Comparison of ENCODE assay signal across 9 mouse cellular contexts in genomic region chr11:84031971-84032370, GRCm38 (mm10). TPM values are rescaled to one million over a fixed set of nuclear protein-coding genes. Genes with fewer than 3 reads are reported as not detected.
DNase-seq lines count a peak whose midpoint lies in the region; ATAC-seq and TF ChIP-seq lines count a peak whose summit lies in the region.
"Had no signal": no experiment of that assay in that cellular context is flagged by ENCODE, and none has a peak within 500 bp of the region (broad histone marks: within the 10 kb centered on the region; RNA-seq: fewer than 3 reads in every experiment).

No protein-coding gene starts in this region.

- no peaks in the 10 kb centered on the region for H3K4me1 ChIP-seq in forebrain, postnatal 0 days (ENCODE audit: insufficient read depth)
- H3K4me1 ChIP-seq in forebrain, embryonic 13.5 days, result no peaks in the 10 kb centered on the region
- H3K4me1 ChIP-seq in lung, embryonic 14.5 days (ENCODE audit: insufficient read depth), result no peaks in the 10 kb centered on the region
- H3K4me1 ChIP-seq: neural tube, embryonic 13.5 days had no signal

- TF ChIP-seq CTCF in forebrain, postnatal 0 days (IDR thresholded peaks at IDR 0.05; ENCODE audit: low read depth), result peak; percentile 76
- TF ChIP-seq CTCF in lung, embryonic 14.5 days (IDR thresholded peaks at IDR 0.05; ENCODE audit: low read depth), result peak; percentile 83

- no peak overlapping the region for H3K4me3 ChIP-seq in forebrain, postnatal 0 days (ENCODE audit: low read depth, low read length)
- no peak overlapping the region for H3K4me3 ChIP-seq in forebrain, embryonic 13.5 days
- H3K4me3 ChIP-seq in lung, embryonic 14.5 days (ENCODE audit: low read depth, low read length), result no peak overlapping the region
- H3K4me3 ChIP-seq: neural tube, embryonic 13.5 days had no signal

- no peak for DNase-seq in forebrain, postnatal 0 days
- peak; percentile 36 for DNase-seq in ovary, postnatal 36 days (ENCODE audit: low spot score)
- DNase-seq in ovary, adult 18-20 months (ENCODE audit: low spot score), result no peak
- DNase-seq in brain, adult 2 months (ENCODE audit: low read depth, low spot score), result peak; percentile 73
- DNase-seq in heart, postnatal 4 days, result peak; percentile 56
- DNase-seq in lung, embryonic 14.5 days, result peak; percentile 80
- peak; percentile 46 to 49 for DNase-seq in thymus, postnatal 36 days

- no peak for ATAC-seq in forebrain, postnatal 0 days
- no peak for ATAC-seq in forebrain, embryonic 13.5 days
- no peak for ATAC-seq in lung, embryonic 14.5 days (ENCODE audit: insufficient read depth)

- WGBS in forebrain, postnatal 0 days, result 54% methylated on average over 9 of the region's 9 CpGs
- 58% methylated on average over 9 of the region's 9 CpGs for WGBS in forebrain, embryonic 13.5 days
- 51% methylated on average over 9 of the region's 9 CpGs for WGBS in lung, embryonic 14.5 days

- H3K27me3 ChIP-seq in forebrain, postnatal 0 days (ENCODE audit: insufficient read depth, low read length), result no peaks in the 10 kb centered on the region
- H3K27me3 ChIP-seq in forebrain, embryonic 13.5 days, result no peaks in the 10 kb centered on the region
- no peaks in the 10 kb centered on the region for H3K27me3 ChIP-seq in lung, embryonic 14.5 days (ENCODE audit: insufficient read depth, low read length)
- H3K27me3 ChIP-seq: neural tube, embryonic 13.5 days had no signal

- H3K9me3 ChIP-seq in forebrain, postnatal 0 days (ENCODE audit: low read length), result no peaks in the 10 kb centered on the region
- H3K9me3 ChIP-seq in forebrain, embryonic 13.5 days (replicated peaks), result no peaks in the 10 kb centered on the region
- H3K9me3 ChIP-seq in lung, embryonic 14.5 days (ENCODE audit: low read depth, low read length), result no peaks in the 10 kb centered on the region
- H3K9me3 ChIP-seq: neural tube, embryonic 13.5 days had no signal

- peaks cover 73% of the 10 kb centered on the region for H3K36me3 ChIP-seq in forebrain, postnatal 0 days (ENCODE audit: insufficient read depth)
- H3K36me3 ChIP-seq in forebrain, embryonic 13.5 days (ENCODE audit: poor library complexity, severe bottlenecking), result peaks cover 84% of the 10 kb centered on the region
- H3K36me3 ChIP-seq in lung, embryonic 14.5 days (ENCODE audit: insufficient read depth), result peaks cover 10% of the 10 kb centered on the region; the same call in 1 of the 2 replicates

- no peak overlapping the region for H3K27ac ChIP-seq in forebrain, postnatal 0 days (ENCODE audit: low read depth, low read length)
- H3K27ac ChIP-seq in forebrain, embryonic 13.5 days, result no peak overlapping the region
- H3K27ac ChIP-seq in lung, embryonic 14.5 days (ENCODE audit: low read depth), result no peak overlapping the region
- H3K27ac ChIP-seq: neural tube, embryonic 13.5 days had no signal

- no peak overlapping the region for H3K4me2 ChIP-seq in forebrain, postnatal 0 days (ENCODE audit: low read depth)
- H3K4me2 ChIP-seq in forebrain, embryonic 13.5 days, result no peak overlapping the region
- H3K4me2 ChIP-seq in lung, embryonic 14.5 days, result no peak overlapping the region
- H3K4me2 ChIP-seq: neural tube, embryonic 13.5 days had no signal

- H3K9ac ChIP-seq in forebrain, postnatal 0 days, result no peak overlapping the region
- H3K9ac ChIP-seq in forebrain, embryonic 13.5 days, result no peak overlapping the region
- no peak overlapping the region for H3K9ac ChIP-seq in lung, embryonic 14.5 days
- H3K9ac ChIP-seq: neural tube, embryonic 13.5 days had no signal

RNA-seq across cellular contexts. Expression of gene Dusp14, which starts 37.1 kb away (rescaled TPM):
- 15.1 and 15.4 TPM in 2 replicates for total RNA-seq in forebrain, postnatal 0 days (2014; rRNA removed)
- 19.4 and 21.6 TPM in 2 replicates for polyA plus RNA-seq in forebrain, postnatal 0 days (2015; fragmentation: Nextera tagmentation; extraction: Ambion mirVana)
- polyA plus RNA-seq in forebrain, embryonic 13.5 days (2015; fragmentation: Nextera tagmentation; extraction: Ambion mirVana), result 27.6 and 33.8 TPM in 2 replicates
- total RNA-seq in heart, postnatal 4 days (2021), result 1 to 10 TPM in 1 of 2 experiments, under 1 TPM in 1; 0.29 to 1.4 TPM
- 15.7 and 17.7 TPM in 2 replicates for polyA plus RNA-seq in lung, embryonic 14.5 days (2014; fragmentation: Nextera tagmentation; extraction: Ambion mirVana)

Comparison
In these comparisons a context has a peak if more than half of its experiments do, and no peak if none do; other contexts are left out.
1. DNase-seq: peak in ovary, postnatal 36 days (single experiment), brain, adult 2 months (single experiment), heart, postnatal 4 days (single experiment), lung, embryonic 14.5 days (single experiment) and thymus, postnatal 36 days (2 of 2); none in forebrain, postnatal 0 days (single experiment) and ovary, adult 18-20 months (single experiment).